Comparison of ENCODE assay signal across 9 mouse cellular contexts in the genomic region with DNA sequence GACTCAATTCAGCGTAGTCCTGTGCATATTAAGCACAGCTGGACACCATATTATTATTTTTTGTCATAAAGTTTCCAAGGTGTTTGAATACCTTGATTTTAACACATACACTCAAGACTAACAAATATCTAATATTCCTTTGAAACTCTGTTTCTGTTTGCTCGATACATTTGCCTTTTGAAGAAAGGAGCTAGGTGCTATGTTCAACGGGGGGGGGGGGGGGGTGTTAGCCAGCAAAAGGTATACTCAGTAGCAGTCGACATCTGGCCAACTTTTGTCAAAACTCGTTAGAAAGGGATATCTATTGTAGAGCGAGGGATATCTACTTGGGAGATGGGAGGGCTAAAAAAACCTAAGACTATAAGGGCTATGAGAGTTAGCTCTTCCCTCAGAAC. TPM values are rescaled to one million over a fixed set of nuclear protein-coding genes. Genes with fewer than 3 reads are reported as not detected.
DNase-seq lines count a peak whose midpoint lies in the region; ATAC-seq and TF ChIP-seq lines count a peak whose summit lies in the region.
"Had no signal": no experiment of that assay in that cellular context is flagged by ENCODE, and none has a peak within 500 bp of the region (broad histone marks: within the 10 kb centered on the region; RNA-seq: fewer than 3 reads in every experiment).

No protein-coding gene starts in this region.

- H3K9me3 ChIP-seq in lung, embryonic 14.5 days (ENCODE audit: low read depth, low read length), result no peaks in the 10 kb centered on the region
- no peaks in the 10 kb centered on the region for H3K9me3 ChIP-seq in limb, embryonic 11.5 days (ENCODE audit: control insufficient read depth, low read length)

- peaks cover 38% of the 10 kb centered on the region for H3K4me1 ChIP-seq in lung, embryonic 14.5 days (ENCODE audit: insufficient read depth)
- H3K4me1 ChIP-seq in embryonic fibroblast, embryonic 13.5 days (ENCODE audit: control insufficient read depth, insufficient read depth, low read length), result peaks cover 19% of the 10 kb centered on the region
- peaks cover 34% of the 10 kb centered on the region for H3K4me1 ChIP-seq in limb, embryonic 11.5 days (ENCODE audit: control insufficient read depth, insufficient read depth, low read length)
- H3K4me1 ChIP-seq in olfactory bulb, adult 2 months (ENCODE audit: control insufficient read depth, insufficient read depth, low read length), result peaks cover 15% of the 10 kb centered on the region

- H3K9ac ChIP-seq in lung, embryonic 14.5 days, result peak overlapping the region; percentile 79
- peak overlapping the region; percentile 93 for H3K9ac ChIP-seq in limb, embryonic 11.5 days (ENCODE audit: low read length)

- H3K27ac ChIP-seq in lung, embryonic 14.5 days (ENCODE audit: low read depth), result peak overlapping the region; percentile 91; the same call in 1 of the 2 replicates
- H3K27ac ChIP-seq in embryonic fibroblast, embryonic 13.5 days (ENCODE audit: insufficient read depth, low read length), result peak overlapping the region; percentile 73
- no peak overlapping the region; the same call in 1 of the 2 replicates for H3K27ac ChIP-seq in limb, embryonic 11.5 days (replicated peaks; ENCODE audit: low read depth, low read length)
- peak overlapping the region; percentile 90; the same call in 1 of the 2 replicates for H3K27ac ChIP-seq in olfactory bulb, adult 2 months (ENCODE audit: insufficient read depth, low read depth, low read length)

- ATAC-seq in lung, embryonic 14.5 days (ENCODE audit: insufficient read depth), result no peak
- no peak for ATAC-seq in limb, embryonic 11.5 days (ENCODE audit: insufficient number of reproducible peaks, low FRiP score, low TSS enrichment, low read depth)

- no peak for DNase-seq in lung, embryonic 14.5 days
- DNase-seq in lung, postnatal 25 days (ENCODE audit: low spot score), result no peak
- DNase-seq in limb, embryonic 11.5 days (ENCODE audit: low spot score), result no peak
- no peak for DNase-seq in urinary bladder, postnatal 10 days (ENCODE audit: low spot score)
- no peak for DNase-seq in adrenal gland, postnatal 4 days (ENCODE audit: low spot score in 2 of 2)
- no peak for DNase-seq in layer of hippocampus, adult 11-12 months (ENCODE audit: low spot score)
- DNase-seq: retina, postnatal 1 day had no signal

- no peak for TF ChIP-seq POLR2A in embryonic fibroblast, embryonic 13.5 days (IDR thresholded peaks at IDR 0.05; ENCODE audit: low read depth, low read length)
- TF ChIP-seq POLR2A in olfactory bulb, adult 2 months (IDR thresholded peaks at IDR 0.05; ENCODE audit: insufficient read depth, low read depth, low read length), result no peak

- H3K4me3 ChIP-seq in lung, embryonic 14.5 days (ENCODE audit: low read depth, low read length), result peak overlapping the region; percentile 82
- peak overlapping the region; percentile 87 for H3K4me3 ChIP-seq in embryonic fibroblast, embryonic 13.5 days (ENCODE audit: insufficient read depth, low read length)
- H3K4me3 ChIP-seq in limb, embryonic 11.5 days (ENCODE audit: low read depth, low read length), result peak overlapping the region; percentile 81
- H3K4me3 ChIP-seq in olfactory bulb, adult 2 months (ENCODE audit: insufficient read depth, low read depth, low read length), result peak overlapping the region; percentile 84

- peak overlapping the region; percentile 98 for H3K4me2 ChIP-seq in lung, embryonic 14.5 days
- peak overlapping the region; percentile 58 for H3K4me2 ChIP-seq in limb, embryonic 11.5 days (ENCODE audit: low read depth, severe bottlenecking)

- no peak for TF ChIP-seq CTCF in lung, embryonic 14.5 days (IDR thresholded peaks at IDR 0.05; ENCODE audit: low read depth)
- TF ChIP-seq CTCF in embryonic fibroblast, embryonic 13.5 days (IDR thresholded peaks at IDR 0.05; ENCODE audit: borderline replicate concordance, insufficient read depth, low read length), result no peak
- TF ChIP-seq CTCF in olfactory bulb, adult 2 months (IDR thresholded peaks at IDR 0.05; ENCODE audit: insufficient read depth, low read depth, low read length), result no peak

- WGBS in lung, embryonic 14.5 days, result 14% methylated on average over 6 of the region's 6 CpGs
- WGBS in limb, embryonic 11.5 days, result 20% methylated on average over 6 of the region's 6 CpGs
- WGBS in olfactory bulb, adult 2 months, result 13% methylated on average over 6 of the region's 6 CpGs

- H3K36me3 ChIP-seq in lung, embryonic 14.5 days (ENCODE audit: insufficient read depth), result peaks cover 32% of the 10 kb centered on the region
- no peaks in the 10 kb centered on the region for H3K36me3 ChIP-seq in limb, embryonic 11.5 days (ENCODE audit: control insufficient read depth, insufficient read depth, low read length)

- no peaks in the 10 kb centered on the region for H3K27me3 ChIP-seq in lung, embryonic 14.5 days (ENCODE audit: insufficient read depth, low read length)
- H3K27me3 ChIP-seq in limb, embryonic 11.5 days (ENCODE audit: control insufficient read depth, insufficient read depth, low read length), result peaks cover 10% of the 10 kb centered on the region

RNA-seq across cellular contexts. Expression of a gene that starts 6.4 kb away (rescaled TPM):
- 635 and 725 TPM in 2 replicates for polyA plus RNA-seq in lung, embryonic 14.5 days (2014; fragmentation: Nextera tagmentation; extraction: Ambion mirVana)
- polyA plus RNA-seq in embryonic fibroblast, embryonic 13.5 days (2011; ENCODE audit: insufficient read length, low read depth, missing spikeins), result 2,470 and 3,105 TPM in 2 replicates
- 395 and 414 TPM in 2 replicates for polyA plus RNA-seq in limb, embryonic 11.5 days (2014; fragmentation: Nextera tagmentation; extraction: Ambion mirVana)
- polyA plus RNA-seq in olfactory bulb, adult 2 months (2012; ENCODE audit: insufficient read depth, insufficient read length, low replicate concordance, missing spikeins), result not detected in 2 replicates
- total RNA-seq in adrenal gland, postnatal 4 days (2021), result 100 to 1,000 TPM; 322 to 392 TPM
